Mouse (Mus musculus): ENCODE data around the gene Zfhx3. TPM values are rescaled to one million over a fixed set of nuclear protein-coding genes. Genes with fewer than 3 reads are reported as not detected.

Gene Zfhx3
- polyA plus RNA-seq, 1 experiment from 2014 or later = 19.8 TPM

DNA sequence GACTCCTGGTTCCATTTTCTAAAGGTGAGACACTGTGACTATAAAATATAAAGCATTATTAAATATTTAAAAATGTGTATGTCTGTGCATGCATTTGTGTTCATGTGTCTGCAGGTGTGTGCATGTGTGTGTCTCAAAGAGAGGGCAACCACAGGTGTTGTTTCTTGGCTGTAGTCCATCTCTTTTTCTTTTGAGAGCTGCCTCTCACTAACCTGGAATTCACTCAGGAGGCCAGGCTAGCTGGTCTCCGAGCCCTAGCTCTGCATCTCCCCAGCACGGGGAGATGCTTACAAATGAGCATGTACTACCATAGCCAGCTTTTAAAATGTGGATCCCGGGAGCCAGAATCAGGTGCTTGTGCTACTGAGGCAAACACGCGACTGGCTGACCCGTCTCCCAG is 124.7 kb downstream of the Zfhx3 start:
- no peaks in the 10 kb centered on the region for H3K36me3 ChIP-seq (ENCODE audit: insufficient read depth)
- H3K9ac ChIP-seq = no peak overlapping the region
- 79% methylated on average over 6 of the region's 6 CpGs for WGBS
- no peaks in the 10 kb centered on the region for H3K27me3 ChIP-seq (ENCODE audit: insufficient read depth, low read length)
- no peak overlapping the region for H3K4me3 ChIP-seq (ENCODE audit: low read depth, low read length)
- no peak for TF ChIP-seq CTCF (IDR thresholded peaks at IDR 0.05; ENCODE audit: low read depth)
- H3K4me2 ChIP-seq = no peak overlapping the region
- no peak for ATAC-seq (ENCODE audit: insufficient read depth)
- no peaks in the 10 kb centered on the region for H3K4me1 ChIP-seq (ENCODE audit: insufficient read depth)
- no peaks in the 10 kb centered on the region for H3K9me3 ChIP-seq (ENCODE audit: low read depth, low read length)
- DNase-seq = no peak
- H3K27ac ChIP-seq (ENCODE audit: low read depth) = no peak overlapping the region

DNA sequence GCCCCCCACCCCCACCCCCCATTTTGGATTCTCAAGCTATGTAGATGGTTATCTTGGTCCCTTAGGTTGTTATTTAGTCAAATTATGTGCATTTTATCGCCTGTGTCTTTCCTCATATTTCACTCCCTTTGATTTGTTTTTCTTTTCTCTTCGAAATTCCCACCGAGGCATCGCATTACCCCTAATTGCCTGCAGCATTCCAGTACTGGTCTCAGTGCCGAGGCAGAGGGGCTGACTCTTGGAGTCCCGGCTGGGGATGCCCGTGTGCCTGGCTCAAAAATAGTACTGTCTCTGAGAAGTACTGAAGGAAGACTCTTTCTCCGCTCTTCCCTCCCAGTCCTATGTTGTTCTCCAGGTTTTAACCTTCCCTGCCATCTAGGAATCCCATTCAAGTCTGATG is 125.8 kb downstream of the Zfhx3 start:
- Histone ChIP-seq H3K4me1 (ENCODE audit: insufficient read depth) (no peaks in the 10 kb centered on the region), H3K4me2 (no peak overlapping the region), H3K9me3 (ENCODE audit: low read depth, low read length) (no peaks in the 10 kb centered on the region), H3K9ac (no peak overlapping the region), H3K27ac (ENCODE audit: low read depth) (no peak overlapping the region), H3K36me3 (ENCODE audit: insufficient read depth) (no peaks in the 10 kb centered on the region), H3K4me3 (ENCODE audit: low read depth, low read length) (no peak overlapping the region), H3K27me3 (ENCODE audit: insufficient read depth, low read length) (no peaks in the 10 kb centered on the region)
- no peak for TF ChIP-seq CTCF (IDR thresholded peaks at IDR 0.05; ENCODE audit: low read depth)
- no peak for ATAC-seq (ENCODE audit: insufficient read depth)
- WGBS = 27% methylated on average over 8 of the region's 8 CpGs
- peak; percentile 11 for DNase-seq

GRCm38 (mm10) chr8:108070438-108070837 is 128.0 kb downstream of the Zfhx3 start:
- Histone ChIP-seq H3K9ac (no peak overlapping the region), H3K36me3 (ENCODE audit: insufficient read depth) (no peaks in the 10 kb centered on the region), H3K27me3 (ENCODE audit: insufficient read depth, low read length) (no peaks in the 10 kb centered on the region), H3K9me3 (ENCODE audit: low read depth, low read length) (no peaks in the 10 kb centered on the region), H3K4me2 (no peak overlapping the region), H3K4me1 (ENCODE audit: insufficient read depth) (no peaks in the 10 kb centered on the region), H3K27ac (ENCODE audit: low read depth) (no peak overlapping the region), H3K4me3 (ENCODE audit: low read depth, low read length) (no peak overlapping the region)
- no peak for ATAC-seq (ENCODE audit: insufficient read depth)
- no peak for TF ChIP-seq CTCF (IDR thresholded peaks at IDR 0.05; ENCODE audit: low read depth)
- no peak for DNase-seq
- 72% methylated on average over 4 of the region's 4 CpGs for WGBS

DNA sequence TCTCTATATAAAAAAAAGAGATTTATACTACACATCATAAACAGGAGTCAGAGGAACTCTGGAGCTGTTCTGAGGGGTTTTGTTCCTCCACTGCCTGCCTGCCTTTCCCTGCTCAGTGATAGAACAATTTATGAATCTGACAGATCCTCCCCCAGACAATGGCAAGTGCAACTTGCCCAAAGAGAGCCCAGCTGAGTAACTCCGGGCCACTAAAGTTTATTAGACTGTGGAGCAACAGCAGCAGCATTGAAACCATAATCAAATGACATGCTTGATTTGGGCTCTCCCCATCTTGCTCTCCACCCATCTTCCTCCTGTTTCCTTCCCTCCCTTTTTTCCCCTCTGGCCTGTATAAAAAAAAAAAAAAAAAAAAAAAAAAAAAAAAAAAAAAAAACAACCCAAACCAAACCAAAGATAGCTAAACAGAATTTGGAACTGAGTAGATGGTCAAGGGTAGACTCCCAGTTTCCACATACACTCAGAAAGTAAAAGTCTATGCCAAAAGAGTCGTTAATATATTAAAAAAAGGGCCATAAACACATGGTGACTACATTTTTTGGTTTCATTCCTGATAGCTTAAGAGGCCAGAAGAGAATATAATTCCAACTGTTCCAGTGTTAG is 129.8 kb downstream of the Zfhx3 start:
- WGBS = 75% methylated on average over 2 of the region's 2 CpGs

DNA sequence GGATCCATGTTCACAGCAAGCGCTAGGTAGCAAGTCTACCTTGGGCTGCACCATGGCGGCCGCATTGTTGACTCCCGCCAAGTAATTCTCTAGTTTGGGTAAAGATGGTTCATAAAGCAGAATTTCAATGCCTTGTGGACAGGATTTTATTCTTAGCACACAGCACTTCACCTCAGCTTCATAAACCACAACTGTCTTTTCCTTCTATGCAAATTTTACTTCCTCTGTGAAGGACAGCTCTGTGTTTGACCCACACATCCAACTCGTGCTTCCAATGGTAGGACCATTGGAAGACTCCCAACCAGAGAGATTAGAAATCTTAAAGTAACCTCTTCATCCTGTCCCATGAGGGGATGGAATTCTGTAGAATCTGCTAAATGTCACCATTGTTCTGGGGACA is 130.4 kb downstream of the Zfhx3 start:
- WGBS = 87% methylated on average over 5 of the region's 5 CpGs
- DNase-seq (no peak), ATAC-seq (ENCODE audit: insufficient read depth) (no peak)
- TF ChIP-seq CTCF (IDR thresholded peaks at IDR 0.05; ENCODE audit: low read depth) = no peak
- no peaks in the 10 kb centered on the region for H3K27me3 ChIP-seq (ENCODE audit: insufficient read depth, low read length)
- H3K27ac ChIP-seq (ENCODE audit: low read depth) = no peak overlapping the region
- H3K9ac ChIP-seq = no peak overlapping the region
- H3K4me1 ChIP-seq (ENCODE audit: insufficient read depth) = no peaks in the 10 kb centered on the region
- no peaks in the 10 kb centered on the region for H3K36me3 ChIP-seq (ENCODE audit: insufficient read depth)
- no peak overlapping the region for H3K4me2 ChIP-seq
- no peak overlapping the region for H3K4me3 ChIP-seq (ENCODE audit: low read depth, low read length)
- H3K9me3 ChIP-seq (ENCODE audit: low read depth, low read length) = no peaks in the 10 kb centered on the region

More for the DNA sequence above, 129.8 kb downstream of the Zfhx3 start:
- no peak overlapping the region for H3K4me3 ChIP-seq (ENCODE audit: low read depth, low read length)
- no peak for DNase-seq
- H3K9me3 ChIP-seq (ENCODE audit: low read depth, low read length) = no peaks in the 10 kb centered on the region
- no peak for TF ChIP-seq CTCF (IDR thresholded peaks at IDR 0.05; ENCODE audit: low read depth)
- no peak overlapping the region for H3K4me2 ChIP-seq
- H3K27ac ChIP-seq (ENCODE audit: low read depth) = no peak overlapping the region
- no peak for ATAC-seq (ENCODE audit: insufficient read depth)
- no peaks in the 10 kb centered on the region for H3K27me3 ChIP-seq (ENCODE audit: insufficient read depth, low read length)
- no peaks in the 10 kb centered on the region for H3K4me1 ChIP-seq (ENCODE audit: insufficient read depth)
- no peaks in the 10 kb centered on the region for H3K36me3 ChIP-seq (ENCODE audit: insufficient read depth)
- no peak overlapping the region for H3K9ac ChIP-seq

- no peak overlapping the region for H3K9ac ChIP-seq
- H3K27ac ChIP-seq (ENCODE audit: low read depth) = no peak overlapping the region
- H3K27me3 ChIP-seq (ENCODE audit: insufficient read depth, low read length) = no peaks in the 10 kb centered on the region
- ATAC-seq (ENCODE audit: insufficient read depth) (no peak), DNase-seq (no peak)
- no peak overlapping the region for H3K4me3 ChIP-seq (ENCODE audit: low read depth, low read length)
- TF ChIP-seq CTCF (IDR thresholded peaks at IDR 0.05; ENCODE audit: low read depth) = no peak
- no peak overlapping the region for H3K4me2 ChIP-seq
- H3K9me3 ChIP-seq (ENCODE audit: low read depth, low read length) = no peaks in the 10 kb centered on the region
- WGBS = 65% methylated on average over 5 of the region's 5 CpGs
- no peaks in the 10 kb centered on the region for H3K36me3 ChIP-seq (ENCODE audit: insufficient read depth)
- H3K4me1 ChIP-seq (ENCODE audit: insufficient read depth) = no peaks in the 10 kb centered on the region
Measured at GRCm38 (mm10) chr8:108075176-108075575, 132.7 kb downstream of the Zfhx3 start.

DNA sequence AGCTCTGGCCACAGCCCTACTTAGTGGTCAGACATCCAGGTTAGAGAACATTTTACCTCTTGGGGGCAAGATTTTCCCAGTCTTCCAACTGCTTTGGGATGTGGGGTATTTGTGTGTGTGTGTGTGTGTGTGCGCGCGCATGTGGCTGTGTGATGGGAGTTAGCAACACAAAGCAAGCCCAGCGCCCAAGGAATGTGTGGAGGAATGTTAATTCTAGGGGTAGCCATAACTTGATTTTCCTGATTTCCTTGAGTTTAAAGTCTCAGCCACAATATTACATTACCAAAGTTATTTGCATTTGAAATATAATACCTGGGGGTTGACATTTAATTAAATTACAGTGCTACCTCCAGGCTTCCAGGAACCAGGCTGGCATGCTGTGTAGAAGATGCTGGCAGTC is 136.3 kb downstream of the Zfhx3 start:
- no peaks in the 10 kb centered on the region for H3K9me3 ChIP-seq (ENCODE audit: low read depth, low read length)
- H3K9ac ChIP-seq = no peak overlapping the region
- no peaks in the 10 kb centered on the region for H3K4me1 ChIP-seq (ENCODE audit: insufficient read depth)
- no peaks in the 10 kb centered on the region for H3K27me3 ChIP-seq (ENCODE audit: insufficient read depth, low read length)
- no peak overlapping the region for H3K4me3 ChIP-seq (ENCODE audit: low read depth, low read length)
- H3K36me3 ChIP-seq (ENCODE audit: insufficient read depth) = no peaks in the 10 kb centered on the region
- TF ChIP-seq CTCF (IDR thresholded peaks at IDR 0.05; ENCODE audit: low read depth) = no peak
- H3K4me2 ChIP-seq = no peak overlapping the region
- ATAC-seq (ENCODE audit: insufficient read depth) (no peak), DNase-seq (peak; percentile 9)
- H3K27ac ChIP-seq (ENCODE audit: low read depth) = no peak overlapping the region
- WGBS = 90% methylated on average over 4 of the region's 4 CpGs

- no peak for ATAC-seq (ENCODE audit: insufficient read depth)
- 61% methylated on average over 4 of the region's 4 CpGs for WGBS
- no peak for TF ChIP-seq CTCF (IDR thresholded peaks at IDR 0.05; ENCODE audit: low read depth)
Measured at GRCm38 (mm10) chr8:108086913-108087312, 144.5 kb downstream of the Zfhx3 start.

More at GRCm38 (mm10) chr8:108086913-108087312, 144.5 kb downstream of the Zfhx3 start:
- Histone ChIP-seq H3K27me3 (ENCODE audit: insufficient read depth, low read length) (no peaks in the 10 kb centered on the region), H3K4me3 (ENCODE audit: low read depth, low read length) (no peak overlapping the region), H3K27ac (ENCODE audit: low read depth) (no peak overlapping the region), H3K9me3 (ENCODE audit: low read depth, low read length) (no peaks in the 10 kb centered on the region), H3K4me2 (no peak overlapping the region), H3K36me3 (ENCODE audit: insufficient read depth) (no peaks in the 10 kb centered on the region), H3K4me1 (ENCODE audit: insufficient read depth) (no peaks in the 10 kb centered on the region), H3K9ac (no peak overlapping the region)
- DNase-seq = no peak

All from lung, embryonic 14.5 days (tissue).